Mouse (Mus musculus) neutrophil, adult 83 days (primary cell): ENCODE measurements around the gene Lrp8. TPM values are rescaled to one million over a fixed set of nuclear protein-coding genes. Genes with fewer than 3 reads are reported as not detected.

Experiments
- total RNA-seq, 2 experiments: library from RNA; stranded (reverse); gene quantifications; one replicate each; pipeline ENCODE4 v1.2.4; 2023

Lrp8 gene
- 10 to 100 TPM; 22.4 to 23.5 TPM for total RNA-seq

DNA sequence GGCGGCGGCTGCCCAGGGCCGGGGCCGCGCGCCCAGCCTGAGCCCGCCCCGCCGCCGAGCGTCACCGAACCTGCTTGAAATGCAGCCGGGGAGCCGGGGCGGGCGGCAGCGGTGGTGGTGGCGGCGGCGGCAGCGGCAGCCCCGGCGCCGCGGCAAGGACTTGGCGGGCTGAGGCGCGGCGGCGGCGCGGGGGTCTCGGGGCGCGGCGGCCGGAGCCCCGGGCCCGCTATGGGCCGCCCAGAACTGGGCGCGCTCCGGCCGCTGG, at the start of gene Lrp8:
Gene Lrp8, plus strand, starts transcription at position 77 of the 265 bp plus-strand sequence.

DNA sequence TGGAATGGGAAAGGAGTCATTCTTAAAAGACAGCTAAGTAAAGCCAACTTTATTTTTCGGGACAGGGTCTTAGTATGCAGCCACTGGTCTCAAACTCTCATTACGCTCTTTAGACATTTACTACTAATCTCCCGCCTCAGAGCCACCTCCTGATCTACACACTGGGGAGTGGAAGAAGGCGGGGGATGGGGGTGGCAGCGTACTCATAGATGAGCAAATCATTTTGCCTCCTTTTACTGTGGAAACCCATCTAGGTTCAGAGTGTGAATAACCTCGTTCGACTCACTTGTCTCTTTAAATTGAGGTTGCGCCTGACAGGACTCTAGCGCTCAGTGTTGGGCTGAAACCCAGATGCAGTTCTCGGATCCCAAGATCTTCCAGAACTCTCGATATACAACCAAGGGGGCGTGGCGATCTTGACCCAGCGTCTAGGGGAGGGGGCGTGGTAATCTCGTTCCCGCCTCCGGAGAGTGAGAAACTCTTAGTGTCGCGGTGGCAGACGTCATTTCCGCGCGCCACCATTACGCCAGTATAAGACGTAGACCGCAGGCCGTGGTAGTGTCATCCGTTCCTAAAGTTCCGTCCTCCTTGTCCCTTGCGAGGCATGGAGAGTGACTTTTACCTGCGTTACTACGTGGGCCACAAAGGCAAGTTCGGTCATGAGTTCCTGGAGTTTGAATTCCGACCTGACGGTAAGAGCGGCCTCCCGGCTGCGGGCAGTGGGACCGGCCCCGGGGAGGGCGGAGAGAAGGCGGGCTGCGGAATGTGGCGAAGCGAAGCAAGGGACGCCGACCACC, 77.4 kb downstream of the Lrp8 start, which contains the start of gene Magoh:
Gene Magoh, plus strand, starts transcription at position 502 of the 797 bp plus-strand sequence.

DNA sequence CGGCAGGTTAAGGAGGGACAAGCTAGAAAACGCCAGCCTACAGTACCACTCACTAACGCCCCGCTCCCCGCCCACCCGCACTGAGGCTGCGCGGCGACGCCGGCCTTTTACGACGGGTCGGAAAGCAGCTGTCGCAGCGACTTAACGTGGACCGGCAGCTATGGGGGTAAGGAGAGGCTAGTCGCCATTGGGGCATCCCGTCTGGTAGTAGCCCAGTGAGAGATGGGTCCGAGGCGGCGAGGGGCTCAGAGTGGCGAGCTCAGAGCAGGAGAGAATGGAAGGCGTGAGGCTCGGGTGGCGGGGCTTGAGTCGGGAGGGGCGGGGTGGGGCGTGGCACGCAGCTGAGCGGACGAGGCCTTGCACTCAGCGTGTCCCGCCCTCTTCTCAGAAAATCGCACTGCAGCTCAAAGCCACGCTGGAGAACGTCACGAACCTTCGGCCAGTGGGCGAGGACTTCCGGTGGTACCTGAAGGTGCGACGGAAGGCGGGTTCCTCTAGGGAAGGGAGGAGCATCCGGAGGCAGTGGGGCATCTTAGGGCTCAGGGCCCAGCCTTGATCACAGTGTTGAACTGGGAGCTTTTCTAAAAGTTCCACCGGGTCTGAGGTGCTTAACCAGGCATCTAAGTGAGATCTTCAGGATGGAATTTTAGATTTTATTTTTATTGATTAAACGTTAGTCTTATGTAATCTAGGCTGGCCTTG, 87.8 kb downstream of the Lrp8 start, which contains the start of gene 0610037L13Rik:
Gene 0610037L13Rik, plus strand, starts transcription at position 83 of the 702 bp plus-strand sequence.

DNA sequence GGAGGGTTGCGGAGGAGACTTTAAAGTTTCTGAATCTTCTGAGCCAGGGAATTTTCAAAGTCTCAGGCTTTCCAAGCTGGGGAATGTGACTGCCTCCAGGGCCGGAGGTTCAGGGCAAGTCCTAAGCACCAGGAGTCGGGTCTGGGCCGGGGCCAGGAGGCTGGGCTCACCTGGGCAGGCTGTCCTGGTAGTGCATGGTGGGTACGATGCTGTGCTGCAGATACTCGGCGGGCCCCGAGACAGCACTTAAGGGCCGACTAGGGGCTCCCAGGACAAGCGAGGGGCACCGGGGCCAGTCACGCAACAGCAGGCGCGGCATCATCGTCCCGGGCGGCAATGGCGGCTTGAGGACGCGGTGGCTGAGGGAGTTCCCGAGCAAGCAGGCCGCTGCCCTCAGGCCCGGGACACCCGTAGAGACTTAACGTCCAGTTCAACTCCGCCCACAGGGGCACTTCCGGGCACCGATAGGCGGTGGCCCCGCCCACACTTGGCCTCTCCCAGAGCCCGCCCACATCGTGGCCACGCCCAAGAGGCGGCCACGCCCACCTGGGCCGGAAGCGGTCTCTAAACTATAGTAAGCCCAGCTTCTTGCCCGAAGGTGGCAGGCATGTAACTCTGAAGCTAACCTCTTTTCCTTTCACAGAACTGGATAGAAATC, 121.2 kb downstream of the Lrp8 start, which contains the start of gene Cpt2:
Gene Cpt2, minus strand, starts transcription at position 466 of the 658 bp plus-strand sequence.

Other genes starting within 250 kb of the Lrp8 start
- not detected for gene Dmrtb1, start 118.0 kb upstream of the Lrp8 start, total RNA-seq
- 10 to 100 TPM; 68.5 to 71.9 TPM for gene Magoh, start 77.5 kb downstream of the Lrp8 start, total RNA-seq
- 10 to 100 TPM; 22.0 to 23.9 TPM for gene 0610037L13Rik, start 87.6 kb downstream of the Lrp8 start, total RNA-seq
- 10 to 100 TPM; 12.6 to 16.6 TPM for gene Cpt2, start 121.3 kb downstream of the Lrp8 start, total RNA-seq
- not detected for gene Slc1a7, start 166.1 kb downstream of the Lrp8 start, total RNA-seq